Mouse (Mus musculus): ENCODE data around the gene Aif1l. TPM values are rescaled to one million over a fixed set of nuclear protein-coding genes. Genes with fewer than 3 reads are reported as not detected.

Gene Aif1l
- polyA plus RNA-seq, 1 experiment from 2014 or later: 28.3 TPM

DNA sequence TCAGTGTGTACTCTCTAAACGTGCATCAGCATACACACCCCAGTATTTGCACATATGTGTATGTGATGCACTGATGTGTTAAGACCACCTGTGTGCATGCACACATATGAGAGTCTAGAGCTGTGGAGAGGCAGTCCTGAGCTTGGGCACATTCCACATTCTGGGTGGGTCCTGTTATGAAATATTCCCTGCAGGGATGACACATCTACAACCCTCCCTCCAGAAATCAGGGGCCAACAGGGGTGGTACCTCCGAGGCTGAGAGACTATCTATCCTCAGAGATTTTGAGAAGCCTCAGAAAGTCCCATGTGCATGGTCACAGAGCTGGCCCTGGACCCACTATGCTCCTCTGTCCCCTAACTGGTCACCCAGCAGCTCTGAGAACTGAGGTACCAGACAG lies 4.4 kb upstream of the Aif1l start:
- no peak overlapping the region for H3K4me2 ChIP-seq (ENCODE audit: low read length)
- H3K9ac ChIP-seq (ENCODE audit: low read depth, low read length): no peak overlapping the region
- H3K4me3 ChIP-seq (ENCODE audit: low read depth, low read length): no peak overlapping the region
- no peak for ATAC-seq
- H3K4me1 ChIP-seq (ENCODE audit: control insufficient read depth, insufficient read depth, low read length): peaks cover 6% of the 10 kb centered on the region
- 79% methylated on average over 2 of the region's 2 CpGs for WGBS
- H3K27me3 ChIP-seq (ENCODE audit: control insufficient read depth, insufficient read depth, low read depth, low read length): no peaks in the 10 kb centered on the region; the same call in 1 of the 2 replicates
- no peak overlapping the region for H3K27ac ChIP-seq (ENCODE audit: low read length)
- H3K9me3 ChIP-seq (replicated peaks; ENCODE audit: control insufficient read depth, low read length, poor library complexity, severe bottlenecking): no peaks in the 10 kb centered on the region
- no peaks in the 10 kb centered on the region for H3K36me3 ChIP-seq (ENCODE audit: control insufficient read depth, insufficient read depth, low read length)

DNA sequence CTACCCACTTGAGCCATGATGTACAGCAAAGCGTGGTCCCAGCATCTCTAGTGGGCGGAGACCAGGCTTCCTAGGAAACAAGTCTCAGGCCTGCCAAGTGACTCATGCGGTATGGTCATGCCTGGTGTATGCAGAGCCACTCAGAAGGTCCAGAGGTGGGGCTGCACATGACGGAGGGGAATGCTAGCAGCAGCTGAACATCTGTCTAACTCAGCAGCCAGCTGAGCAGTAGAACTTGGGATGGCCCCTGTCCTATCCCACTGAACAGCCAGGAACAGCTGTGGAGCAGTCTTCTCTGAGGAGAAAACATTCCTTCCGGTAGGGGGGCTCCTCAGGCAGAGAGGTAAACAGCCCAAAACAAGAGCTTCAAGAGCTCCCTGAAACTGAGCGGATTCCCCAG lies 1.5 kb upstream of the Aif1l start:
- H3K36me3 ChIP-seq (ENCODE audit: control insufficient read depth, insufficient read depth, low read length): no peaks in the 10 kb centered on the region
- ATAC-seq: no peak
- H3K9me3 ChIP-seq (replicated peaks; ENCODE audit: control insufficient read depth, low read length, poor library complexity, severe bottlenecking): no peaks in the 10 kb centered on the region
- H3K27ac ChIP-seq (ENCODE audit: low read length): no peak overlapping the region
- no peak overlapping the region for H3K9ac ChIP-seq (ENCODE audit: low read depth, low read length)
- H3K4me2 ChIP-seq (ENCODE audit: low read length): no peak overlapping the region
- H3K4me3 ChIP-seq (ENCODE audit: low read depth, low read length): no peak overlapping the region
- H3K27me3 ChIP-seq (ENCODE audit: control insufficient read depth, insufficient read depth, low read depth, low read length): no peaks in the 10 kb centered on the region; the same call in 1 of the 2 replicates
- H3K4me1 ChIP-seq (ENCODE audit: control insufficient read depth, insufficient read depth, low read length): peaks cover 21% of the 10 kb centered on the region
- 90% methylated on average over 6 of the region's 6 CpGs for WGBS

GRCm38 (mm10) chr2:31948801-31949200 lies 1.1 kb upstream of the Aif1l start:
- no peak overlapping the region for H3K9ac ChIP-seq (ENCODE audit: low read depth, low read length)
- no peak overlapping the region for H3K4me3 ChIP-seq (ENCODE audit: low read depth, low read length)
- no peak for ATAC-seq
- no peaks in the 10 kb centered on the region for H3K9me3 ChIP-seq (replicated peaks; ENCODE audit: control insufficient read depth, low read length, poor library complexity, severe bottlenecking)
- H3K27ac ChIP-seq (ENCODE audit: low read length): no peak overlapping the region
- H3K36me3 ChIP-seq (ENCODE audit: control insufficient read depth, insufficient read depth, low read length): no peaks in the 10 kb centered on the region
- H3K4me2 ChIP-seq (ENCODE audit: low read length): no peak overlapping the region
- 78% methylated on average over 6 of the region's 6 CpGs for WGBS
- H3K27me3 ChIP-seq (ENCODE audit: control insufficient read depth, insufficient read depth, low read depth, low read length): no peaks in the 10 kb centered on the region; the same call in 1 of the 2 replicates
- H3K4me1 ChIP-seq (ENCODE audit: control insufficient read depth, insufficient read depth, low read length): peaks cover 21% of the 10 kb centered on the region

- no peak overlapping the region for H3K27ac ChIP-seq (ENCODE audit: low read length)
- no peak for ATAC-seq
- WGBS: 26% methylated on average over 9 of the region's 9 CpGs
These were observed 1.0 kb downstream of the Aif1l start for GRCm38 (mm10) chr2:31950966-31951365.

GRCm38 (mm10) chr2:31952236-31952635 lies 2.3 kb downstream of the Aif1l start:
- H3K4me1 ChIP-seq (ENCODE audit: control insufficient read depth, insufficient read depth, low read length): peaks cover 21% of the 10 kb centered on the region
- no peak overlapping the region for H3K4me3 ChIP-seq (ENCODE audit: low read depth, low read length)
- no peak overlapping the region for H3K27ac ChIP-seq (ENCODE audit: low read length)
- no peaks in the 10 kb centered on the region; the same call in 1 of the 2 replicates for H3K27me3 ChIP-seq (ENCODE audit: control insufficient read depth, insufficient read depth, low read depth, low read length)
- H3K36me3 ChIP-seq (ENCODE audit: control insufficient read depth, insufficient read depth, low read length): no peaks in the 10 kb centered on the region
- peak overlapping the region; percentile 9; the same call in 1 of the 2 replicates for H3K4me2 ChIP-seq (ENCODE audit: low read length)
- no peaks in the 10 kb centered on the region for H3K9me3 ChIP-seq (replicated peaks; ENCODE audit: control insufficient read depth, low read length, poor library complexity, severe bottlenecking)
- ATAC-seq: no peak
- 70% methylated on average over 10 of the region's 10 CpGs for WGBS
- no peak overlapping the region for H3K9ac ChIP-seq (ENCODE audit: low read depth, low read length)

More at GRCm38 (mm10) chr2:31950966-31951365, 1.0 kb downstream of the Aif1l start:
- Histone ChIP-seq H3K27me3 (ENCODE audit: control insufficient read depth, insufficient read depth, low read depth, low read length) (no peaks in the 10 kb centered on the region; the same call in 1 of the 2 replicates), H3K4me3 (ENCODE audit: low read depth, low read length) (peak overlapping the region; percentile 80), H3K4me1 (ENCODE audit: control insufficient read depth, insufficient read depth, low read length) (peaks cover 21% of the 10 kb centered on the region), H3K9me3 (replicated peaks; ENCODE audit: control insufficient read depth, low read length, poor library complexity, severe bottlenecking) (no peaks in the 10 kb centered on the region), H3K36me3 (ENCODE audit: control insufficient read depth, insufficient read depth, low read length) (no peaks in the 10 kb centered on the region), H3K9ac (ENCODE audit: low read depth, low read length) (peak overlapping the region; percentile 73), H3K4me2 (ENCODE audit: low read length) (peak overlapping the region; percentile 95)

DNA sequence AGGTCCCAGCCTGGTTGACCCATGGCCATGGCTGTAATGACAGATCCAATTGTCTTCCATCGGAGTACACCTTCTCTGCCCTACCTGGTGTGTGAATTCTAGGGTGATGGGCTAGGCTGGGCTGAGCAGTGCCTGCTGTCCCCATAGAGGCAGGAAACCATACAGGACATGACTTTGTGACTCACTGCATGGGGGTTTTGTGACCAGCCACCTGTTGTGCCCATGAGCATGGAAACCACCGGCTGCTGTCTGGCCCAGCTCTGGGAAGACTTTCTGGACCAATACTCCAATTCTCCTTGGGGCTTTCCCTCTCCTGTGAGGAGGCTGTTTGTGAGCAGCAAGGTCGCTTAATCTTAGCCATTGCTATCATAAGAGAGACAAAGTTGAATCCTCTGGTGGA lies 2.8 kb downstream of the Aif1l start:
- Histone ChIP-seq H3K4me1 (ENCODE audit: control insufficient read depth, insufficient read depth, low read length) (peaks cover 21% of the 10 kb centered on the region), H3K27me3 (ENCODE audit: control insufficient read depth, insufficient read depth, low read depth, low read length) (no peaks in the 10 kb centered on the region; the same call in 1 of the 2 replicates), H3K4me3 (ENCODE audit: low read depth, low read length) (no peak overlapping the region), H3K27ac (ENCODE audit: low read length) (no peak overlapping the region), H3K4me2 (ENCODE audit: low read length) (0 out of 2 replicates have a peak overlapping the region, but pooled peaks have one; percentile 9), H3K9me3 (replicated peaks; ENCODE audit: control insufficient read depth, low read length, poor library complexity, severe bottlenecking) (no peaks in the 10 kb centered on the region), H3K36me3 (ENCODE audit: control insufficient read depth, insufficient read depth, low read length) (no peaks in the 10 kb centered on the region), H3K9ac (ENCODE audit: low read depth, low read length) (no peak overlapping the region)
- 82% methylated on average over 3 of the region's 3 CpGs for WGBS
- ATAC-seq: no peak

- 91% methylated on average over 8 of the region's 8 CpGs for WGBS
- H3K9ac ChIP-seq (ENCODE audit: low read depth, low read length): no peak overlapping the region
- no peaks in the 10 kb centered on the region for H3K36me3 ChIP-seq (ENCODE audit: control insufficient read depth, insufficient read depth, low read length)
- H3K4me1 ChIP-seq (ENCODE audit: control insufficient read depth, insufficient read depth, low read length): peaks cover 21% of the 10 kb centered on the region
- no peak overlapping the region for H3K27ac ChIP-seq (ENCODE audit: low read length)
- no peak overlapping the region for H3K4me3 ChIP-seq (ENCODE audit: low read depth, low read length)
- H3K27me3 ChIP-seq (ENCODE audit: control insufficient read depth, insufficient read depth, low read depth, low read length): no peaks in the 10 kb centered on the region
- H3K4me2 ChIP-seq (ENCODE audit: low read length): no peak overlapping the region
- H3K9me3 ChIP-seq (replicated peaks; ENCODE audit: control insufficient read depth, low read length, poor library complexity, severe bottlenecking): no peaks in the 10 kb centered on the region
- ATAC-seq: no peak
These were observed 3.7 kb downstream of the Aif1l start for GRCm38 (mm10) chr2:31953687-31954086.

GRCm38 (mm10) chr2:31954779-31955181 lies 4.8 kb downstream of the Aif1l start:
- no peak for ATAC-seq
- Histone ChIP-seq H3K4me3 (ENCODE audit: low read depth, low read length) (no peak overlapping the region), H3K27me3 (ENCODE audit: control insufficient read depth, insufficient read depth, low read depth, low read length) (no peaks in the 10 kb centered on the region), H3K9me3 (replicated peaks; ENCODE audit: control insufficient read depth, low read length, poor library complexity, severe bottlenecking) (no peaks in the 10 kb centered on the region), H3K4me2 (ENCODE audit: low read length) (no peak overlapping the region), H3K4me1 (ENCODE audit: control insufficient read depth, insufficient read depth, low read length) (peaks cover 19% of the 10 kb centered on the region), H3K27ac (ENCODE audit: low read length) (no peak overlapping the region), H3K36me3 (ENCODE audit: control insufficient read depth, insufficient read depth, low read length) (no peaks in the 10 kb centered on the region), H3K9ac (ENCODE audit: low read depth, low read length) (no peak overlapping the region)
- 83% methylated on average over 9 of the region's 9 CpGs for WGBS

GRCm38 (mm10) chr2:31955686-31956085 lies 5.7 kb downstream of the Aif1l start:
- H3K27ac ChIP-seq (ENCODE audit: low read length): no peak overlapping the region
- no peak overlapping the region for H3K4me2 ChIP-seq (ENCODE audit: low read length)
- peaks cover 14% of the 10 kb centered on the region for H3K4me1 ChIP-seq (ENCODE audit: control insufficient read depth, insufficient read depth, low read length)
- no peak overlapping the region for H3K4me3 ChIP-seq (ENCODE audit: low read depth, low read length)
- H3K9ac ChIP-seq (ENCODE audit: low read depth, low read length): no peak overlapping the region
- ATAC-seq: no peak
- no peaks in the 10 kb centered on the region for H3K9me3 ChIP-seq (replicated peaks; ENCODE audit: control insufficient read depth, low read length, poor library complexity, severe bottlenecking)
- H3K27me3 ChIP-seq (ENCODE audit: control insufficient read depth, insufficient read depth, low read depth, low read length): no peaks in the 10 kb centered on the region
- no peaks in the 10 kb centered on the region for H3K36me3 ChIP-seq (ENCODE audit: control insufficient read depth, insufficient read depth, low read length)
- WGBS: 82% methylated on average over 5 of the region's 5 CpGs
